Mouse (Mus musculus): ENCODE data around the gene 4930544D05Rik. TPM values are rescaled to one million over a fixed set of nuclear protein-coding genes. Genes with fewer than 3 reads are reported as not detected.

Gene 4930544D05Rik
- total RNA-seq, 2 experiments from 2014 or later, result 0.65 TPM; not detected in 1

DNA sequence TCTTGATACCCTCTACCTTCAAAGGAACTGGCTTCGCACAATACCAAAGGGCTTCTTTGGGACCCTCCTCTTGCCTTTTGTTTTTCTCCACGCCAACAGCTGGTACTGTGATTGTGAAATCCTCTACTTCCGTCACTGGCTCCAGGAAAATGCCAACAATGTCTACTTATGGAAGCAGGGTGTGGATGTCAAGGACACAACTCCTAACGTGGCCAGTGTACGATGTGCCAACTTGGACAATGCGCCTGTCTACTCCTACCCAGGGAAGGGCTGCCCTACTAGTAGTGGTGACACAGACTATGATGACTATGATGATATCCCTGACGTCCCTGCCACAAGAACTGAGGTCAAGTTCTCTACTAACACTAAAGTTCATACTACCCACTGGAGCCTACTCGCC lies 24.3 kb downstream of the 4930544D05Rik start:
- DNase-seq (ENCODE audit: low spot score in 2 of 2), result no peak

- DNase-seq (ENCODE audit: low spot score in 2 of 2), result no peak
Observed at GRCm38 (mm10) chr11:70641241-70641640, 25.6 kb downstream of the 4930544D05Rik start.

- DNase-seq (ENCODE audit: low spot score in 2 of 2), result no peak
Observed at GRCm38 (mm10) chr11:70643051-70643450, 27.4 kb downstream of the 4930544D05Rik start.

DNA sequence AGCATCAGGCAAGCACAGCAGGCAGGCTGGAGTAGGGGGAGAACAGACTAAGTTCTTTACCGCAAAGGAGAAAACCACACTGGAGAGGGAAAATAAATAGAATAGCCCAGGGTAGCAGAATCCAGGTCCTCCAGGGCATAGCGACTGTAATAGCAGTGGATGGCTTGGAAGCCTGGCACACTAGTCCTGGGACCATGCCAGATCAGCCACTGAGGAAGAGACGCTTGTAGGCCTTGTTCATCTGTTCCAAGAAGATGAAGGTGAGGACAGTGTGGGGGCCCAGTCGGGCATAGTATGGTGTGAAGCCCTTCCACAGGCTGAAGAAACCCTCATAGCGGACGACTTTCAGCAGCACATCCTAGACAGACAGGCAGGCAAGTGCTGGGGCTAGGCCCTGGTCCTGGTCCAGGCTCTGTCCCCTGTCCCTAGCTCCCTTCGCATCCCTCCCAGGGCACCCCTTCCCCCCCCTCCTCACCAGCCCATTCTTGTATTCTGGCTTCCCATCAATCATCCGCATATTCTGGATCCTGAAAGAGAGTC lies 29.0 kb downstream of the 4930544D05Rik start:
- no peak for DNase-seq (ENCODE audit: low spot score in 2 of 2)

DNA sequence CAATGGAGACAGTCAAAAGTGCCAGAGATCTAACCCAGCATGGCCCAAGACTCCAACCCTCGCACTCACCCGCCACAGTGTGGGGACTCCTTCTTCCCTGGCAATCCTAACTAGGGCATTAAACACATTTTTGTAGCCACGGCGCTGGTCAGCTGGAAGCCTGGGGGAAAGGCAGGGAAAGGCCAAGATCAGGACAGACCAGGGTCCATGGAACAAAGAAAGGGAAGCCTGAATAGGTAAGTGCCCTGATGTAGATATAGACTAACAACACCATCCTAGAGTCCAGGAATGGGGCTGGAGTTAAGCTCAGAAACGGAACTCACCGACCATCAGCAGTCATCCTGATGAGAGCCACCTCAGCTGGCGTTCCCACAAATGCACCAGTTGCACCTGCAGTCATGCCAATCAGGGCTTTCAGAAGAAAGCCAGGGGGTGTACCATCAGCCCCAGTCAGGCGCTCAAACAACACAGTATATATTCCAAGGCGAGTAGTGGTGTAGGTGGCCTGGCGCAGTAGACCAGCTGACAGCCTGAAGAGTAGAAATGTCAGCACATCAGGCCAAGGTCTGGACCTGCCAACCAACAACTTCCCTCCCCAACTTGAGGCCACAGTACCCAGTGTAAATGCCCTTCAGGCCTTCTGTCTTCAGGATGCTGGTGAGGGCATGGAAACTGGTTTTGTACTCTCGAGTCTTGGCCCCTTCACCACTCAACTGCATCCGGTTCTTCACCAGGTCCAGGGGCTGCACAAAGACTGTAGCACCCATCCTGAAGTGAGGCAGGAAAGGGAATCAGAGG lies 30.0 kb downstream of the 4930544D05Rik start:
- DNase-seq (ENCODE audit: low spot score in 2 of 2), result no peak

DNA sequence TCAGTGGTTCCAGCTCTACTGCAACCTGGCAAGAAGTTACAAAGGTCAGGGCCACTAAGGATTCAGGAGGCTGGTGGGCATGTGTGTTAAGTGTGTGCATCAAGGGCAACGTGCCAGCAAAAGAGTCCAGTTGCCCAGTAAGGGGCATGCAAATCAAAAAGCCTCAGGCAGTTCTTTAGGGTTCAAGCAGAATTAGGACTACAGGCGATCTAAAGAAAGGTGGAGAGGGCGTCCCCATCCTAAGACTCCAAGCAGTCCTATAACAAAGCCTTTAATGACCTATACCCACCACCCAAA lies 30.6 kb downstream of the 4930544D05Rik start:
- DNase-seq (ENCODE audit: low spot score in 2 of 2), result no peak

DNA sequence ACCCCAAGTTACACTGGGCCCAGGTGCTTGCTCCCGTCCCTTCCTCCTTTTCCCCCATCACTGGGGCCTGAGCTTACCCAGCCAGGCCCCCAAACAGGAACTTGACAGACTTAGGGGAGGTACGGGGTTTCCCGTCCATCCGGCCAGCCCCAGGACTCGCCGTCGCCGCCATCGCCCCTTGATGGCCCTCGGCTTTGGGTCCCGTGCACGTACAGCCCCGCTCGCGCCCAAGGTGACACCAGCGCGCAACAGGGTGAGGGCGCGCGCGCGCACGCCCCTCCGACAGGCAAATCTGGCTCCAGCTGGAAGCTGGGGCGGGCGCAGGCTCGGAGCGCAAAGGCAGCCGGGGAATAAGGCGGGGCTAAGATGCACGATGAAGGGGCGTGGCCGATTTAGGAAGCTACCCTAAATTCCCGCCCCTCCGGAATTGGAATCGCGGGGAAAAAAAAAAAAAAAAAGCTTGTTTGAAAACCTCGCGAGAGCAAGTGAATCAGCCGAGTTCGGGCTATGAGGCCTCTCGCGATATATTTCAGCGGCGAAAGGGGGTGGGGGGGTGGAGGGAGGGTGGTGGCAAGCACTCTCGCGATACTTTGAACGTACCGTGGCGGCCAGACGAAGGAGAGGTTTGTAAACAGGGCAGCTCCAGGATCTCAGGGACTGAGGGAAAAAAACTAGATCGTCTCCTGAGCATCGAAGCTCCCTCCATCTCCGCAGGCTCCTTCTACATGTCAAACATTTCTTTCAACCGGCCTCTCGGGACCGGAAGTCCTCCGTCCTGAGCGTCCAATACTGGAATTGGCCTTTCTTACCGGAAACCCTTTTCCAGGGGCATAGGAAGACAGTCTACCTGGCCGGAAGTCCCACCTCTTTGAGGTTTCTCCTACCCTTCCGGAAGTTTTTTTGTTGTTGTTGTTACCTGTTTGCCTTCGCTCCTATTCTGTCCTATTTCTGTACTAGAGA lies 31.3 kb downstream of the 4930544D05Rik start, which contains the start of the genes Rnf167 and Slc25a11:
Rnf167 (plus strand) TSS at position 545 of the 960 bp plus-strand sequence.
Slc25a11 (minus strand) TSS at position 789 of the 960 bp plus-strand sequence.
- DNase-seq (ENCODE audit: low spot score in 2 of 2), result peak; percentile 95 to 97

GRCm38 (mm10) chr11:70647716-70648420 lies 32.2 kb downstream of the 4930544D05Rik start:
- DNase-seq (ENCODE audit: low spot score in 2 of 2), result no peak

DNA sequence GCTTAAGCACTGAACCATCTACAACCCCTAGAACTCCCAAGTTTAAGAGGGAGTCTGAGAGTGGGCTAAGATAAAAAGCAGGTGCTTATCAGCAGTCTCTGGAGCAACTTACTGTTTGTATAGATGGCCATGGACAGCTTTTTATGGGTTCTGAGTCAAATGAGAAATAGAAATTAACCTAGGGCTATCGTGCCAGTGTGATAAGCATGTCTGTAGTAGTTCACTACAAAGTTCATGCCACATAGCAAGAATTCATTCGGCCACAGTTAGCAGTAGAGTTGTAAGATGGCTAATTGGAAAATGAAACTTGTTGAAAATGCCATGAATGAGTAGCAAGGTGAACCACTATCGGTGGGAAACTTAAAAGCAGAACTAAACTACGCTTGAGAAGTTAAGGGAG lies 32.9 kb downstream of the 4930544D05Rik start:
- no peak for DNase-seq (ENCODE audit: low spot score in 2 of 2)

DNA sequence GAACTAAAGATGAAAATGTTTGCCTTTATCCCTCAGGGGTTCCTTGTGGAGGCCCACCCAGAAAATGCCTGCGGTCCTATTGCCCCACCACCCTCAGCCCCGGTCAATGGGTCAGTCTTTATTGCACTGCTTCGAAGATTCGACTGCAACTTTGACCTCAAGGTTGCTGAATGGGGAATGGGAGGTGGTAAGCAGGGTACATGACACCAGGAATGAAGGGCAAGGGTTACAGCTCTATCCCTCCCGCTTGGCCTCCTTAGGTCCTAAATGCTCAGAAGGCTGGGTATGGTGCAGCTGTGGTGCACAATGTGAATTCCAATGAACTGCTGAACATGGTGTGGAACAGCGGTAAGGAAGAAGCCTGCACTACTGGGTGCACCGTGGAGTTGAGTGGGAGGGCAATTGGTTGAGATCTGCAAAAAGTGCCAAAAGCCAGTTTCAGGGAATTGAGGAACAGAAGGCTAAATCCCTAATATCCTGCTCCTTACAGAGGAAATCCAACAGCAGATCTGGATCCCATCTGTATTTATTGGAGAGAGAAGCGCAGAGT lies 33.6 kb downstream of the 4930544D05Rik start:
- no peak for DNase-seq (ENCODE audit: low spot score in 2 of 2)

GRCm38 (mm10) chr11:70650322-70651175 lies 34.9 kb downstream of the 4930544D05Rik start:
- no peak for DNase-seq (ENCODE audit: low spot score in 2 of 2)

DNA sequence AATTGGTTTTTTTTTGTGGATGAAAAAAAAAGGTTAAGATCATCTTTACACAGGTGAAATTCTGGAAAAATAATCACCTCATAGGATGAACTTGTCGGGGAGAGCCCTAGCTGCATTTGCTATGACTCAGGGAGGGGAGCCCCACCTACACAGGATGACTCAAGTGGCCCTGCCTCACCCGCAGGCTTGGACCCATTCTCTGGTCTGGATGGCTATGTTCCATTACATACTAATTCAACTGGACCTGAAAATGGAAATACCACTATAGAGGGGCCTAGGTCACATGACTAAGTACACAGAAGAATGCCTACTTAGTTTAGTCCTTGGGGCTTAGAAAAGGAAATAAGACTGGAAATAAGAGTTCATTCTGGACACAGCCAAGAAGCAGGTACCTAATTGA lies 35.7 kb downstream of the 4930544D05Rik start:
- no peak for DNase-seq (ENCODE audit: low spot score in 2 of 2)

DNA sequence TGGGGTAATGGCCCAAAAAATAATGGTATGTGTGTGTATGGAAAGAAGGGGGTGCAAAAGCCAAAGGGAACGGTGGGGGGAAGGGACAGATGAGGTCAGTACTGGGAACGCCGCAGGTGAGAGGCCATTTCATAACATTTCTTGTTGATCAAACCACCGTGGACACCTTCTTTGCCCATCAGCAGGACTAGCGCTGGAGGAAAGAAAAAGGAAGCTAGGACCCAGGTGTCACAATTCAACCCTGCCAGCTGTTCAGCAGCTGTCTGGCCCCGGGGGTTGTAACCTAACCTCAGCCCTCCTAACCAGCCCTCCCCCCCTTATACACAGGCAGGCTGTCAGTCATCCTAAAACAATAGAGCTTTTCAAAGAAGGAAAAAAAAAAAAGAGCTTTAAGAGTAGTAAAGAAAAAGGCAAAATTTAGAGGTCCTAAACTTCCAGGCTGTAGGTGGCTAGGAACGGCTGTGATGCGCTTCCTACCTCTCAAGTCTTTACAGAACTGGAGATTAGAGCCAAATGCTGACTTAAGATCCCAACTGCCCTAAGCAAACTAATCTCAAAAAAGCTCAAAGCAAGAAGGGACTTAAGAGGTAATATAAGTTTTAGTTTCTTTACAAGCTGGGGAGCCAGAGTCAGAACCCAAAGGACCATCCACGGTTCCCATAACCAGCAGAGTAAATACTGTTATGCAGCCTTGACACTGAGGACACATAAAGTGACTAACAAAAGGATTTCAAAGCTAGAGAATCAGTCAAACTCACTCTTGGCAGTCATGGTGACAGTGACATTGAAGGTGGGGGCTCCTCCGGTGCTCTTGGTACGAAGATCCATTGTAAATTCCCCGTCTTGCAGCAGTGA lies 36.6 kb downstream of the 4930544D05Rik start:
- no peak for DNase-seq (ENCODE audit: low spot score in 2 of 2)

- no peak for DNase-seq (ENCODE audit: low spot score in 2 of 2)
Observed at GRCm38 (mm10) chr11:70652884-70653344, 37.3 kb downstream of the 4930544D05Rik start.

DNA sequence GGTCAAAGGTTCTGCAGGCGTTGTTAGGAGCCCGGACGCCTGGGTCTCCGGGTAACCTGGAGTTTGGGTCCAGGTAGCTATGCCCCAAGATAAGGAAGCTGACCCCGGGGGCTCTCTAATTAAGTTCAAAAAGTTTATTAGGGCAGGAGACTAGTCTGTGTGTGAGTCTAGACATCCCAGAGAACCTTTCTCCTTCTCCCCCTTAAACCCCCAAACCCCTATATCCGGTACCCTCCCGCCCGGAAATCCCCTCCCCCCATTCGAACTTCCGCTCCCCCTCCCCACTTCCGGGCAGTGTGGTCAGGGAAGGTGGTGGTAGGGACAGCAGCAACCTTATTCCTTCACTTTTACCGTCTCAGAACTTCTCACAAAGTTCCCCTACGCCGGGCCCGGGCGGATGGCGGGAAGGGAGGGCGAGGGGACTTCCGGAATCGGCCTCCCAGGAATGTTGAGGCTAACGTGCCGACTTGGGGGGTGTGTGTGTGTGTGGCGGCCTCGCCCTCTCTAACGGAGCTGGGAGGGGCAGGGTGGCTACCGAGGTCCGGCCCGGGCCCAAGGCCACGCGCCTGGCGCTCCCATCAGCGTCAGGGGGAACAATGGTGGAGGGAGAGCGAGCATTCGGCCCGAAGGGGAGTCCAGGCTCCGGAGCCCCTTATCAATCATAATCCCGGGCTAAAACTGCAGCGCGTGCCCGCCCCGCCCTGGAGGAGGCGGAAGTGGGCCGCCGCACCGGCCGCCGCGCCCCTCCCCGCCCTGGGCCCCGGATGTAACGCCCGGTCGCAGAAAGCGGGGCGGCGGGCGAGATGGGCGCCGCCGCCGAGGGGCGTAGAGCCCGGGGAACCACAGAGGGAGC lies 37.9 kb downstream of the 4930544D05Rik start:
- peak; percentile 51 to 54 for DNase-seq (ENCODE audit: low spot score in 2 of 2)

GRCm38 (mm10) chr11:70654198-70654922 lies 38.7 kb downstream of the 4930544D05Rik start, which contains the start of gene Pfn1:
Gene Pfn1, minus strand, starts transcription at chr11:70654644.
- peak; percentile 63 to 68 for DNase-seq (ENCODE audit: low spot score in 2 of 2)
